Mouse (Mus musculus): ENCODE measurements around the gene Gm12216. TPM values are rescaled to one million over a fixed set of nuclear protein-coding genes. Genes with fewer than 3 reads are reported as not detected.

Gene Gm12216
- total RNA-seq, 2 experiments from 2014 or later, result 0.85 to 1.5 TPM

DNA sequence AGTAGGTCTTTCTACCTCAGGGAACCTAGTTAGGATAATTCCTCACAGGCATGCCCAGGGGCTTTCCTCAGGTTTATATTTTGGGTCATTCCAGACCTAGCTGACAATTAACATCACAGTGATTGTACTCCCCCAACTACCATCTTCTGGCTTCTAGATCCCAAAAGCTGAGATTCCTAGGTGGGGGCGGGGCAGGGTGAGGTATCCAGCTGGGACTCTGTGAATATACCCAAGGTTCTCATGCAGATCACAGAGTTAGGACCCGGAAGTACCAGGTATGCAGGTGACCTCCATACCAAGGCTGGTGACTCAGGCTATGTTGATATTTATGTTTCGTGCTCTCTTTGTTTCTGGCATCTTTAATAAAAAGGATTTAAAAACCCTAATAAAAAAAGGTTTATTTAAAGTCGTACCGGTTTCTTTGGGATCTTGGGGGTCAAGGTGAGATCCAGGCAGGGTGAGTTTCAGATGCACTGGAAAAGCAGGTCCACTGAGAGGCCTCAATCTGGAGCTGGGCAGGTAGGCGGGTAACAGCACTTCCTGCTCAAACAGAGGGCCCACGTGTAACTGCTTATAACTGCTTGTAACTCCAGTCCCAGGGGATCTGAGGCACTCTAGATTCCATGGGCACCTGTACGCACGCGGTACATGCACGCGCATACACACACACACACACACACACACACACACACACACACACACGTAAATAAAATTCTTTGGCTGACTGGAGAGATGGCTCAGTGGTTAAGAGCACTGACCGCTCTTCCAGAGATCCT is 54.3 kb downstream of the Gm12216 start:
- intact Hi-C loops (cut with DNase I), result no loop called here
- DNase-seq (ENCODE audit: extremely low spot score in 1 of 2, low spot score in 2 of 2), result no peak

DNA sequence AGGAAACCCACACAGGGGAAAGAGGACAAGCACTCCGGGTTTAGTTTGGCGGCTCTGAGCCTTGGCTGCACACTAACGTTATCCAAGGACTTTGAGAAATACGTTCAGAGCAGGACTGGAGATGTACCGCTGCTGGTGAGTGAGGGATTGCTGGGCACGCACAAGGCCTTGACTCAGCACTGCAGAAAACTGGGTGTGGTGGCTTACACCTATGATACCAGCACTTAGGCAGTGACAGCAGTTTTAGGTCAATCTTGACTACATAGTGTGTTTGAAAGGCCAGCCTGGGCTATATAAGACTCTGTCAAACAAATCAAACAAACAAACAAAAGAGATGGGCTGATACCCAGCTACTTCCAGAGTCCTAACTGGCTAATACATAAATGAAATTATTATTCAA is 55.6 kb downstream of the Gm12216 start:
- DNase-seq (ENCODE audit: extremely low spot score in 1 of 2, low spot score in 2 of 2), result no peak
- intact Hi-C loops (cut with DNase I), result no loop called here

DNA sequence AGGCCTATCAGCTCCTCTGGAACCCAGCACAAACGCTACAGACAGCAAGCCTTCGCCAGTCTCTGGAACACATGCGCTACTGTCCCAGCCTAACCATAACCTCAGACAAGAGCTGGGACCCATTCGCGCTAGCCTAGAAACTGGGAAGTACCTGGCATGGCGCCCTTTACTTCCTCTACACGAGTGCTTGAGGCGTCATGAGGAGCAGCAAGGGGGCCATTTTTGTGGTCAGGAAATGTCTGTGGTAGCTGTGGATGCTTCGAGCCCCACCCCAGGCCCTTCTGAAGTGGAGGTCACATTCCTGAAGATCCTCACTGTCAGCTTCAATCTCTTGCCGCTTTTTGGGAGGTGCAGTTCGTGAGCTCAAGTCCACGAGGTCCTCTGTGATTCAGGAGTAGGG is 56.0 kb downstream of the Gm12216 start:
- intact Hi-C loops (cut with DNase I), result no loop called here
- peak in 1 of 2 experiments; percentile 62 for DNase-seq (ENCODE audit: extremely low spot score in 1 of 2, low spot score in 2 of 2)

DNA sequence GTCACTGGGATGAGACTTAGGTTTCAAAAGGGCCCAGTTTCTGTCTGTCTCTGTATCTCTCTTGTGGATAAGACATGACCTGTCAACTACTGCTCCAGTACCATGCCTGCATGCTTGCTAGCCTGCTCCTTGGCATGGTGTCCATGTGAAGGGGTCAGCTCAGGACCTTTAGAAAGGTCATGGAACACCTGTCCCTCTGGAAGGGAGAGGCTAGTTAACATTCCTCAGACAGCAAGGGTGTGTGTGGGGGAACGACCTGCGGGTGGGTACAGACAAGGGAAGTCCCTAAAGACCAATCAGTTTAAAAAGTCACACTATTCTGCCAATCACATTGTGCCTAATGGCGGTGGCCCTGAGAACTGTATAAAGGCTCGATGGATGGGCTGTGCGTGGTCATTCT is 58.1 kb downstream of the Gm12216 start:
- no peak for DNase-seq (ENCODE audit: extremely low spot score in 1 of 2, low spot score in 2 of 2)
- intact Hi-C loops (cut with DNase I), result no loop called here

DNA sequence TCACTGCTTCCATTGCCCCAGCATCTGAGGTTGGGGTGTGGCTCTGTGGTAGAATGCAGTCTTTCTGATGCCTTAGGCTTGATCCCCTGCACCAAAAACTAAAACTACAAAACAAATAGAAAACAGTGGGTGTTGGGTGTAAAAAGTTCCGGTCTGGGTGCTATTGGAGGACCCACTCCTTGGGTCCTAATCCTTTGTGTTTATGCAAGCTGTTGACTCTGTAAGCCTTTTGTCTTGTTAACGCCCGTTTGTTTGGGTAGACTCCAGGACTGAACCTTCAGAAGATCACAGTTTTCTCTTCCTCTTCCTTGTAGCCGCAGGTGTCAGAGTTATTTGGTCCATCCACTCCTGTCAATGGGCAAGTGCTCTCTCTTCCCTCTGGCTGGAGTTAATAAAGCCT is 59.0 kb downstream of the Gm12216 start:
- intact Hi-C loops (cut with DNase I), result no loop called here
- DNase-seq (ENCODE audit: extremely low spot score in 1 of 2, low spot score in 2 of 2), result no peak

DNA sequence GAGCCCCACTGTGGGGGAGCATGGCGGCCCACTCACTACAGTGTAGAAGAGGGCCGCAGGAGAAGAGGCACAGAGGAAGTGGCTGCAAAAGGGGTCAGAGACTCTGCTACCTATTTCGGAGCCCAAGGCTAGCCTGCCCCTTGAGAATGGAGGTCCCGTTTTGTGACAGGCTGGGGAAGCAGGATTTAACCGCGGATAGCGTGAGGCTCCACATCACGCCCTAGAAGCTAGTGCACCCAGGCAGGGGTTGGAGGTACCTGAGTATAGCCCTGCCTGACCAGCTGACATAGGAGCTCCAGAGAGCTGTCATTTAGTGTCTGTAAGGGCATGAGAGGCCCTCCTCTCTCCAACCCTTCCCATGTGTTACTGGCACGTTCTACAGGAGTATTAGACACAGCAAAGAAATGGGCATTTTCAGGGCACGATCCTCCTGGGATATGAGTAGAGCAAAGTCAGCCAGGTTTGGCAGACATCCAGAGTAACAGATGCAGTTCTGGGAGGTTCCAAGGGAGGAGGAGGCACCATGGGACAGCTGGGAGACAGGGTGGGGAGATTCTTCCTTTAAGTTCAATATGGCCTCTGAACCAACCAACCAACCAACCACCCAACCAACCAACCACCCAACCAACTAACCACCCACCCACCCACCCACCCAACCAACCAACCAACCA is 60.9 kb downstream of the Gm12216 start:
- intact Hi-C loops (cut with DNase I), result no loop called here

DNA sequence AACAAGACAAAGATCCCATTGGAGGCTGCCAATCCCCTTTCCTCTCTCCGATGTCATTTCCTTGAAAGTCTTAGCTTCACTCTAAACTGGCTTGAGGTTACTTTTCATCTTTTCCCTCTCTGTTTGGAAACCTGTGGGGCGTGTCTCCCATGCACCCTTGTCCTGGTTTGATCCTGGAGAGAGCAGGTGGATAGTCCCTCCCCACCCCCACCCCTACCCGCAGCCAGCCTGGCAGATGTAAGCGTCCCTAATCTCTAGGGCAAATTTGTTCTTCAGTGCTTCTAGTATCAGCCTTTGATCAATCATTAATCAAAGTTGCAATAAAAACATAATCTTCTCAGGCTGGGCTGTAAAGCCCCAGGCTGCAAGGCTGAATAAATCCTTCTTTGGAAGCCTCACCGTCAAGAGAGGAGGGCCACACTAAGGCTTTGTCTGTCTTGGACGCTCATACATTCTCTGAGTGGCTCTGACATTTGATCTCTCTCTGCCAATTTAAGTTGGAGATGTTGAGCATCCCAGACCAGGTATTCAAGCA is 61.6 kb downstream of the Gm12216 start:
- intact Hi-C loops (cut with DNase I), result no loop called here
- no peak for DNase-seq (ENCODE audit: extremely low spot score in 1 of 2, low spot score in 2 of 2)

More for the DNA sequence above, 60.9 kb downstream of the Gm12216 start:
- no peak for DNase-seq (ENCODE audit: extremely low spot score in 1 of 2, low spot score in 2 of 2)

DNA sequence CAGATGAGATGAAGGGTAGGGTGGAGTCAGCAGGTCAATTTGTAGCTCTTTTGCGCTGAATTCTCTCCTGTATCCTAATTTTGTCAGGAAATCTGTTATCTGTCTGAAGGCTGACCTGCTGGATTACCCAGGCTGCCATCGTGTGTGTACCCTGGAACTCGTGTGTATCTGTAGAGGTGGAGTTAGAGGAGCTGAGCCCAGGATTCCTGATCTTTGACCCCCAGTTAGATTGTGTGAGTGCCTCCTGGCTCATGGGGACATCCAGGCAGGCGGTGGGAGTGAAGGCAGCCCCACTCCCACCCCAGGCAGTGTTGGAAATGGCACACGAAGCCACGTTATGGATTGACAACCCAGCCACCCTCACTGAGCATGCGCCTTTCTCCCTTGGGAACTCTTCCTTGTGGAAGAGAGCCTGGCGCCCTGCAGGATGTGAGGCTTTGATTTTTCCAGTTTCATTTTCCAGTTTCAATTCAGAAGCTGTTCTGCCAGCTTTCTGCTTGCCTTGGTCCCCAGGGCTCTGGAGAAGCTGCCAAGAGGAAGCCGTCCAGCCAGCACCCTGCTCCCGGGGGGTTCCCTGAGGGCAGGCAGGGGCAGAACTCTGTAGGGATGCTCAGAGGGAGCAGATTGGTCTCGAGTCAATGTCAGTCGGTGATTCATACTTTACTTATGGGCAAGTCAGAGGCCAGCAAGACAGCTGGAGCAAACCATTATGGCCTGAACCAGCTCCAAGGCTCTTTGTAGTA is 62.5 kb downstream of the Gm12216 start:
- peak in 1 of 2 experiments; percentile 72 for DNase-seq (ENCODE audit: extremely low spot score in 1 of 2, low spot score in 2 of 2)
- intact Hi-C loops (cut with DNase I), result no loop called here

DNA sequence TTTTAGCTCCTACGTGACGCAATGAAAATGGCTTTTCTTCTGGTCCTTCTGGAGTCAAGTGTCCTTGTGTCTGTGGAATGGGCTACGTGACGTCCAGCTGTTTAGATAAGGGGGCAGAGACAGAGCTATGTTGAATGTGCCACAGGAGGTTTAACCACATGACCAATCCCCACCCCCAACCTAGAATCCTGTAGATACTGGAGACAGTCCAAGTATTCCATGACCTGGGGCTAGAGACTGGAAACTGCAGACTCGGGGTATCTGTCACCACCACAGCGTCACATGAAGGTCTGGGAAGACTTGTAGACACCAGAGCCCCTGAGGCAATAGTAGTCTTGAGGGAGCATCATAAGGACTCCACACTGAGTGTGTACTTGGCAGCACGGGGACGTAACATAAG is 63.2 kb downstream of the Gm12216 start:
- intact Hi-C loops (cut with DNase I), result no loop called here

DNA sequence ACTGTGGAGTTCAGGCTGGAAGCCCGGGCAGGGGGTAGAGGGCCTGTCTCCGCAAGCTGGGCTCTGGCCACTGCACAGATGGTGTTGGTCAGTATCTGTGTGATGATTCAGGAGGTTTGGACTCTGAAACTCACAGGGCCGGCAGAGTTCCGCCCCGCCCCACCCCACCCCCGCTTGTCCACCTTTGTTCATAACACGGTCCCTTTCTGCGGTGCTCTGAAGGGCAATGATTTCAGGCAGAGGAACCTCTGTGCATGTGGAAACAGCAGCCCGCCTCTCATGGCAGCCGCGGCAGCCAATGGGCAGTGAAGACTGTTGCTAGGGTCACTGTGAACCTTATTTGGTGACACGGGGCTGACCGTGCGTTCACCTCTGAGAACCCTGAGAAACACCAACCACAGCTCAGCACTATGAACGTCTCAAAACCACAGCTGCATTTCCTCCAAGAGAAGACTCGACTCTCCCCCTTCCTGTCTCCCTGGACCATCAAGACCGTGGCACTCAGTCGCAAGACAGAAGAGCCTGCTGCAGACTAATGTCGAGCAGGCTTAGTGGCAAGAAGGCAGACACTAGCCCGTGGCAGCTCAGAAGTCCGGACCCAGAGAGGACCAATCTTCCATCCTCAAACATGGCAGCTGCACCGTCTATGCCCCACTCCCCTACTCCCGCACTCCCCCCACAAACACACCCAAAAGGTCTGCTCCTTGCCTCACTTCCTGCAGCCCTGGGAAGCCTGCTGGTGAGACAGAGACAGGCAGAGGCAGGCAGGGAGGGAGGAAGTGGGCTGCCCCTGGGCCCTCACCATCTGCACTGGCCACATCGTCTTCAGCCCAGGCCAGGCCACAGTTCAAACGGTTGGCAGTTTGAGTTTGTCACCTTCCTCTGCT is 64.1 kb downstream of the Gm12216 start:
- peak in 1 of 2 experiments; percentile 50 for DNase-seq (ENCODE audit: extremely low spot score in 1 of 2, low spot score in 2 of 2)
- intact Hi-C loops (cut with DNase I), result no loop called here

More for the DNA sequence above, 63.2 kb downstream of the Gm12216 start:
- no peak for DNase-seq (ENCODE audit: extremely low spot score in 1 of 2, low spot score in 2 of 2)

DNA sequence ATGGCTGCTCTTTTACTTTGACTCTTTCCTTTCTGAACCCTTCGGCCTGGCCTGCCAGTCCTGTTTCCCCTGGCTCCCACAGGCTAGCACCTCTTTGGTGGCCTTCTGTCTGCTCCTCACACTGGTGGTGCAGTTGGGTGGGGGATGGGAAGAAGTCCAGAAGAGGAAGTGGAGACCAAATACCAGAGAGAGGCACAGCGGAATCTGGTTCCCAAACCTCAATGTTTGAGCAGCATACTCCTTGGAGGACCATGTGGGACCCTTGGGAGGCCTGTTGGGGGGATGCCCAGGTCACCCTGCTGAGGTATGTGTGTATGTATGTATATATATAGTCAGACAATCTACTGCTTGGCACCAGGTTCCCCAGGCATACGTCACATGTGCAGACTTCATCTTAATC is 65.0 kb downstream of the Gm12216 start:
- intact Hi-C loops (cut with DNase I), result no loop called here
- DNase-seq (ENCODE audit: extremely low spot score in 1 of 2, low spot score in 2 of 2), result peak in 1 of 2 experiments; percentile 54

DNA sequence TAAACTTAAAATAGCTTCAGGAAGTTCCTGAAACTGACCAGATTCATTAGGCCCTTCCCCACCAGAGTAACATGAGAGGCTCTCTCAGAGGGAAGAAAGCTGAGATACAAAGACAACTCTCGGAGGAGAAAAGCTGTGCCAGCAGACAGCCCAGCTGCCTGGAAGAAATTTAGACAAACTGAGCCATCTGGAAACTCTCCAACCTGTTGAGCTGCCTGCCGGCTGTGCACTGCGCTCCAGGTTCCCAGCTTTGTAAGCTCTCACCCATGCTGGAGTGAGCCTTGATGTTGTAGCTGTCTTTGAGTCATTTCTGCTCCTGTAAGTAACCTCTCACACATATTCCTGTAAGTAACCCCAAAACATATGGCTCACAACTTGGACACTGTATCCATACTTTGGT is 66.1 kb downstream of the Gm12216 start:
- peak; percentile 45 to 73 for DNase-seq (ENCODE audit: extremely low spot score in 1 of 2, low spot score in 2 of 2)
- intact Hi-C loops (cut with DNase I), result no loop called here

DNA sequence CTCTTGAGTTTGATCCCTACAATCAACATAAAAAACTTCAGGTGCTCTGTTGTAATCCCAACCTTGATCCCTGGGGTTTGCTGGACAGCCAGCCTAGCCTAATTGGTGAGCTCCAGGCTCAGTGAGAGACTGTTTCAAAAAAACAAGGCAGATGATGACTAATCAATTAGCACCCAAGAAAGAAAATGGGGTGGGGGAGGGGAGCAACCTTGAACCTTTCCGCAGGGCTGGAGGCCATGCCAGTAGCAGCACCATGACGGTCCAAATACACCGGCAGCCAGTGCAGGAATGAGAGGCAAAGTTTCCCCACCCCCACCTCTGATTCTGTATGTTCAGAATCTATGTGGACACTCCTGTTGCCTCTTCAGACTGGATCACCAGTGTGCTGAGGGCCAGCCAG is 69.8 kb downstream of the Gm12216 start:
- intact Hi-C loops (cut with DNase I), result no loop called here

DNA sequence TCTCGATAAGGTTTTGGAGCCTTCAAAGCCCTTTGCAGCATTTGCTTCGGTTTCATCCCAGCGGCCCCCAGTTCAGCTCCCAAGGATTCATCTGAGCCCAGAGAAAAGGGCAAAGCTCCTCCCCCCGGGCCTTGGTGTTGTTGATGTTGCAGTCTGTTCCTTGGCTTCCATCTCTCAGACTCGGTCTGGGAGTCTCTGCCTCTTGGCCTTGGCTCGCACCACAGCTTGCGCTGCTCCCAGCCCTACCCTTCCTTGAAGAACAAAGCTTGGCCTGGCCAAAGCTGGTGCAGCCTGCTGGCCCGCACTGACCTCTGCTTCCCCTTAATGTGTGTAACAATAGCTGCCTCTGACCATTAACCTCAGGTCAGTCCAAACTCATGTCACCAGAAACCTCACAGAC is 70.9 kb downstream of the Gm12216 start:
- intact Hi-C loops (cut with DNase I), result no loop called here
- DNase-seq (ENCODE audit: extremely low spot score in 1 of 2, low spot score in 2 of 2), result peak in 1 of 2 experiments; percentile 69

More for the DNA sequence above, 69.8 kb downstream of the Gm12216 start:
- no peak for DNase-seq (ENCODE audit: extremely low spot score in 1 of 2, low spot score in 2 of 2)

DNA sequence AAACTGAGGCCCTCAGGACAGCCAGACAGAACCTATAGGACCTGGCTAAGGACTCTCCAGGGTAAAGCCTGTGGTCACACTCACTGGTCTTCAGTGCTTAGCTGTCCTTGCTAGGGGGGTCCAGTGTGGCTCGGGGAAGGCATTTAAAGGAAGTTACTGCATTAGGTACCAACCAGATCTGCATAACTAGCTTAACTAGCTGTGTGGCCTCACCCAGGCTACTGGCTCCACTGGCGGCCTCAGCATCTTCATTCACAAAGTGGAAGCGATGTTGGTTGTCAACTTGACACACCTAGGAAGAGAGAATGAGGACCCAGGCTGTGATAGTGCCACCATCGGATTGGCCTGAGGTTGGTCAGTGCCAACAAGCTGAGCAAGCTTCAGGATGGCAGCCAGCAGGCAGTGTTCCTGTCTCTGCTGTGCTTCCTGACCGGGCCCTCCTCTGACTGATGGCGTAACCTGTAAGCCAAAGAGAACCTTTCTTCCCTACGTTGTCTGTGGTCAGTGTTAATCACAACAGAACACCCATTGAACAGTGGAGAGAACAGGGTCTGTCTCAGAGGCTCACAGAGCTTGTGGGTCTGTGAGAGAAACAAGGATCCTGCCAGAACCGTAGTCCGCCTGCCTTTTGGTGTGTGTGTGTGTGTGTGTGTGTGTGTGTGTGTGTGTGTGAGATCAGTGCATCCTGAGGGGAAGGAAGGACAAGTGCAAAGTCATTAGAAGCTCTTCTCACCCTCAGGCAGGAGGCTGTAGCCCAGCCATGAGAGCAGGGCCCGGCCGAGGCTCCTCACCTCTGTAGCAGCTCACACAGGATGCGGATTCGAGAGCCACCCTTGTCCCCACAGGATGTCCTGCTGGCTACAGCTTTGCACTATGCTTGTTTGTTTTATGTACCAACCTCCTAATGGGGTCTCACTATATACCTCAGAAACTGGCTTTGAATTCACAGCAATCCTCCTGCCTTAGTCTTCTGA is 72.7 kb downstream of the Gm12216 start:
- intact Hi-C loops (cut with DNase I), result no loop called here
- DNase-seq (ENCODE audit: extremely low spot score in 1 of 2, low spot score in 2 of 2), result peak in 1 of 2 experiments; percentile 39

DNA sequence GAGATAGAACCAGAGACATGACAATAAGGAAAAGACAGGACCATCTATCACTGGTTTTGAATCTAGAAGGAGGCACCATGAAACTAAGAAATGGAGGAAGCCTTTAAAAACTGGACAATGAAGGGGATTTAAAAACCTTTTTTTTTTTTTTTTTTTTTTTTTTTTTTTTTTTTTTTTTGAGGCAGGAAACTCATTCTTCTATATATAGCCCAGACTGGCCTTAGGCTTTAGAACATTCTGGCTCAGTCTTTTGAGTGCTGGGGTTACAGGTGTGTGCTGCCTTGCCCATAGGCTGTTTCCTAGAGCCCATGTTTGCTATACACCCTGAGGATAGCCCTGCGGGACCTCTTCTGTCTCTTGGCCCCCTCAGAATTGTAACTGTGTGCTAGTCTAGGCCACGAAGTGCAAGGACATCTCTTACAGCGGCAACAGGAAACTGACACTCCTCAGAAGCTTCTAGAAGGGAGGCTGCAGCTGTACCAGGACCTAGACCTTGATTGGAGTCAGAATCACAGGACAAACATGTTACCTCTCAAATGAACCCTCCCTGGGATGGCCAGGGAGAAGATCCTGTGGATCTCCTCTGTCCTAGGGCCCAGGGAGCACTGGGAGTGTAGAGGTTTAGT is 73.6 kb downstream of the Gm12216 start:
- intact Hi-C loops (cut with DNase I), result no loop called here
- DNase-seq (ENCODE audit: extremely low spot score in 1 of 2, low spot score in 2 of 2), result no peak

DNA sequence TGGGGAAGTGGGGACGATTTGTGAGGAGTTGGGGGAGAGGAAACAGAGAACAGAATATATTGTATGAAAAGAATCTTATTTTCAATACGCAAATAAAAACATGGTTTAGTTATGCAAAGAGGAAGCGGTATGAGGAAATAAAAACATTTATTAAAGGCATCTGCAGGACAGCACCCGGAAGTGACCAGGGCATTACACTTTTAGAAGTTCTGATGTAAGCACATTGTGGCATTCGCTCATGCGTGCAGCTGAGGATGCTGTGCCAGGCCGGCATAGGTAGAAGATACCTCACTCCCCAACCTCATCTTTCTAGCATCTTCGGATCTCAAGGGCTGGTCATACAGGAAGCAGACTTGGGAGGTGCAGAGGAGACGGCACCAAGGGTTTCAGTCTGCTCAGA is 75.8 kb downstream of the Gm12216 start:
- DNase-seq (ENCODE audit: extremely low spot score in 1 of 2, low spot score in 2 of 2), result no peak
- intact Hi-C loops (cut with DNase I), result no loop called here
